Mouse (Mus musculus) thymus, adult 2 months (tissue): Measurements from ENCODE around the gene Itpkb.

Source experiments
- CTCF ChIP-seq: fragments of 200-500 bp; IDR thresholded peaks from 2 replicates; pipeline ENCODE4 v1.5.1; 2012; ENCODE audit warnings: mild to moderate bottlenecking, control low read depth, low read length, moderate library complexity, borderline replicate concordance; ENCODE audit not compliant: control insufficient read depth, poor library complexity, insufficient read depth; ENCODE audit errors: extremely low read depth
- POLR2A ChIP-seq: fragments of 200-500 bp; IDR thresholded peaks from 2 replicates; pipeline ENCODE4 v1.6.1; 2012; ENCODE audit warnings: mild to moderate bottlenecking, low read length, control low read depth, moderate library complexity; ENCODE audit not compliant: control insufficient read depth, poor library complexity, insufficient read depth; ENCODE audit errors: extremely low read depth

GRCm38 (mm10) chr1:180460721-180461120 is 130.4 kb downstream of the Itpkb start:
- TF ChIP-seq CTCF (no peak), POLR2A (no peak)
